Mouse (Mus musculus) cerebellum, adult 2 months (tissue): ENCODE measurements around the gene Gnao1.

Source experiments
- CTCF ChIP-seq: fragments of 200-500 bp; IDR thresholded peaks from 2 replicates; pipeline ENCODE4 v1.5.1; 2011; ENCODE audit warnings: low read depth, mild to moderate bottlenecking, control low read depth, low read length, moderate library complexity, borderline replicate concordance; ENCODE audit not compliant: insufficient read depth
- POLR2A ChIP-seq: fragments of 200-500 bp; IDR thresholded peaks from 2 replicates; pipeline ENCODE4 v1.6.1; 2011; ENCODE audit warnings: low read length, control low read depth, borderline replicate concordance; ENCODE audit not compliant: insufficient read depth

DNA sequence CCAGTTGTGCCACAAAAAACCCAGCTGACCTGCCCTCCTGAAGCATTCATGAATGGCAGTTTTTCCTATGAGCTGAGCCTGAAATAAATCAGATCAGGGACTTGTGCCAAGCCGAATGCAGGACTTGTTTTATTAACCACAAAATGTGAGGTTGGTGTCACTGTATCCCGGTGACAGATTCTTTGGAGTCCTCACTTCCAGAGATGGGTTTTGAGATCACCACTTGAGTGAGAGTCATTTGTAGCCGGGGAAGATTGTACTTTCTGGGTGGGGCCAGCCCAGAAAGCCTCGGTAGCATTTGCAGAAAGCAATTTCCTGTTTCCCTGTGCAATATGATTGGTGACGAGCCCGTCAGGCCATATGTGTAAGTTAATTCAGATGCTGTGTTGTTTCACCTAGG, 4.5 kb downstream of the Gnao1 start:
- 0 out of 2 replicates have a peak, but pooled peaks have one; percentile 10 for TF ChIP-seq POLR2A
- no peak for TF ChIP-seq CTCF
